Mouse (Mus musculus) left cerebral cortex, adult 2 months (tissue): ENCODE measurements around the gene Sptssb. TPM values are rescaled to one million over a fixed set of nuclear protein-coding genes. Genes with fewer than 3 reads are reported as not detected.

Experiments
- DNase-seq, 2 experiments: peaks; one replicate each; pipeline ENCODE4 v3.0.0; 2021 to 2022; ENCODE audit warnings: low spot score in 2 of 2, mixed read lengths in 1 of 2; ENCODE audit errors: extremely low spot score in 1 of 2
- H3K27ac ChIP-seq: fragments of 200-600 bp; 2 replicates; pipeline ENCODE4 v1.8.1; 2022
- H3K4me3 ChIP-seq: fragments of 200-600 bp; 2 replicates; pipeline ENCODE4 v1.8.1; 2022
- CTCF ChIP-seq: fragments of 200-600 bp; IDR thresholded peaks from 2 replicates; pipeline ENCODE4 v1.8.1; 2022; ENCODE audit warnings: antibody characterized with exemption, mild to moderate bottlenecking, moderate library complexity
- intact Hi-C: fragments of 180-260 bp; cut with DNase I; formaldehyde crosslinking; loops from one replicate; pipeline ENCODE4 v1.15.1; 2025
- long read RNA-seq, 2 experiments: library from polyadenylated mRNA; stranded (forward); transcript quantifications; one replicate each; pipeline ENCODE4 v2.0.0; 2021; ENCODE audit warnings: borderline mapping rate in 2 of 2
- total RNA-seq, 2 experiments: library from RNA; stranded (reverse); gene quantifications; 2 replicates each; pipeline ENCODE4 v1.2.3; 2021

Sptssb gene
- total RNA-seq: 1 to 10 TPM; 5.3 to 5.8 TPM
- long read RNA-seq, experiment 1, partial matches to known transcripts: 0 of 2 reads
- long read RNA-seq, experiment 1, other reads (novel, unspliced or antisense): 0 of 2 reads
- long read RNA-seq, experiment 2, partial matches to known transcripts: 0 of 5 reads
- long read RNA-seq, experiment 2, other reads (novel, unspliced or antisense): 1 of 5 reads

- TF ChIP-seq CTCF: peak; percentile 1; the same call in 1 of the 2 replicates
- Histone ChIP-seq H3K4me3 (peak within 1 kb of the TSS; percentile 58), H3K27ac (peak within 1 kb of the TSS; percentile 78)
- intact Hi-C loops: no loop called here
- peak; percentile 35 to 38 for DNase-seq
Measured at GRCm38 (mm10) chr3:69859858-69860588, at the start of gene Sptssb. Gene Sptssb (minus strand): TSS chr3:69859940.

- Histone ChIP-seq H3K4me3 (no peak overlapping the region), H3K27ac (no peak overlapping the region)
- intact Hi-C loops: loop anchor here (2.0 kb wide), 1 partner anchor 151 kb away; no protein-coding TSS in a partner anchor
- DNase-seq: no peak
- peak; percentile 76 for TF ChIP-seq CTCF
Measured at GRCm38 (mm10) chr3:69908074-69908473, 48.3 kb upstream of the Sptssb start.

DNA sequence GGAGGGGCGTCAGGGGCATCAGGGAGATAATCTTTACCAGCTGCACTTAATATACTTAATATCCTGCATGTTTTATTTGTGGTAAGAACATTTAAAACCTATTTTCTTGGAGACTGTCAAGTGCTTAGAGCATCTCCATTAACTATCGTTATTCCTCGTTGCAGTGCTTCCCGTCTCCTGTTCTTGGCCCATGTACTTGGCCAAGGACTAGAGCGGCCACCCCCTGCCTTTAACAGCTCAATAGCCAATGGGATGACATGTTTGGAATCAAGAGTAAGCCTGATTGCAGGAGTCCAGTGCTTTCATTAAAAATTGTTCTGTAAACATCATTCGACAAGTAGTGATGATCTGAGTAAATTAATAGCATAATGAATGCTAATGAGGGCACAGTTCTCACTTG, 47.8 kb upstream of the Sptssb start:
- TF ChIP-seq CTCF: no peak
- intact Hi-C loops: no loop called here
- no peak for DNase-seq
- H3K4me3 ChIP-seq: no peak overlapping the region
- no peak overlapping the region for H3K27ac ChIP-seq

- H3K4me3 ChIP-seq: no peak overlapping the region
- no peak for TF ChIP-seq CTCF
- intact Hi-C loops: loop anchor here (5.0 kb wide), 1 partner anchor 666 kb away; no protein-coding TSS in a partner anchor
- H3K27ac ChIP-seq: no peak overlapping the region
- DNase-seq: no peak
Measured at GRCm38 (mm10) chr3:69902787-69903477, 43.2 kb upstream of the Sptssb start.

- Histone ChIP-seq H3K4me3 (no peak overlapping the region), H3K27ac (no peak overlapping the region)
- intact Hi-C loops: loop anchor here (5.0 kb wide), 1 partner anchor 665 kb away; no protein-coding TSS in a partner anchor
- TF ChIP-seq CTCF: no peak; the same call in 1 of the 2 replicates
- no peak for DNase-seq
Measured at GRCm38 (mm10) chr3:69902382-69902781, 42.6 kb upstream of the Sptssb start.

DNA sequence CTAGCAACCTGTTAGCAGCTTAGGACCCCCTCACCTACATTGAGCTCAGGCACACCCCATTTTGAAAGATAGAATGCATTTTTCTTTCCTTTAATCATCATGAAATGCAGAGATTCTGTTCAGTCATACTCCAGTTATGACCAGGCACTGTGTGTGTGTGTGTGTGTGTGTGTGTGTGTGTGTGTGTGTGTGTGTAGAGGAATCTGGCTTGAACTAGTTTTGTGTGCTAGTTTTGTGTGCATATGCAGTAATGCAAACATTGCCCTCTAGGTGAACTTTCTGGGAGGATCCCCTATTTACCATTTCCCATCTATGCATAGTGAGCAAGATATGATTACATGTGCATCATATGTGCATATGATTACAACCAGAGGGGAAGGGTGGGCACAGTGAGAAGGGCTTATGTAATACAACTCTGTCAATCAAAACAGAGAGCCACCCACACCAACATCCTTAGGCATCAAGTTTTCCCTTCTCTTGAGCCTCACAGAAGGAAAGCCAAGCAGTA, 42.2 kb upstream of the Sptssb start:
- DNase-seq: no peak
- intact Hi-C loops: loop anchor here (5.0 kb wide), 1 partner anchor 665 kb away; no protein-coding TSS in a partner anchor

GRCm38 (mm10) chr3:69900335-69900734, 40.6 kb upstream of the Sptssb start:
- intact Hi-C loops: loop anchor here (5.0 kb wide), 1 partner anchor 663 kb away; no protein-coding TSS in a partner anchor
- no peak for TF ChIP-seq CTCF
- H3K4me3 ChIP-seq: no peak overlapping the region
- no peak for DNase-seq
- no peak overlapping the region for H3K27ac ChIP-seq

More for the DNA sequence above, 42.2 kb upstream of the Sptssb start:
- no peak overlapping the region for H3K4me3 ChIP-seq
- H3K27ac ChIP-seq: no peak overlapping the region
- no peak; the same call in 1 of the 2 replicates for TF ChIP-seq CTCF

DNA sequence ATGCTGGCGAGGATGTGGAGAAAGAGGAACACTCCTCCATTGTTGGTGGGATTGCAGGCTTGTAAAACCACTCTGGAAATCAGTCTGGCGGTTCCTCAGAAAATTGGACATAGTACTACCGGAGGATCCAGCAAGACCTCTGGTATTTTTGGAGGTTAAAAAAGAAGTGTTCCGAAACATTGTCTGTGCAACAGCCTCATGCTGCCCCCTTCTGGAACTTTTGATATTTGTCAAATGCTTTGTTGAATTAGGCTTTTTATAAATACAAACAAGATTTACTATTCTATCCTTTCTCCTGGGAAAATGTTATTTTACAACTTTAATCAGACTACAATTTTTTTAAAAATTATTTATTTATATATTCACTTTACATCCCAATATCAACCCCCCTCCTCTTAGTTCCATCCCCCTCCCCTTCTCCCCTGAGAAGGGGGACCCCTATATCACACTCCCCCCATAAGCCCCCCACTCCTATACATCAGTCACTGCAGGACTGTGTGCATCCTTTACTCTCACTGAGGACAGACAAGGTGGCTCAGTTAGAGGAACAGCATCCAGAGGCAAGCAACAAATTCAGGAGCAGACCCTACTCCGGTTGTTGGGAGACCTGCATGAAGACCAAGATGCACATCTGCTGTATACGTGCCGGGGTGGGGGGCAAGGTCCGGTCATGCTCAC, 38.3 kb upstream of the Sptssb start:
- H3K27ac ChIP-seq: no peak overlapping the region
- TF ChIP-seq CTCF: peak; percentile 71
- peak in 1 of 2 experiments; percentile 29 for DNase-seq
- H3K4me3 ChIP-seq: no peak overlapping the region
- intact Hi-C loops: loop anchor here (1.0 kb wide), 1 partner anchor 142 kb away; no protein-coding TSS in a partner anchor

DNA sequence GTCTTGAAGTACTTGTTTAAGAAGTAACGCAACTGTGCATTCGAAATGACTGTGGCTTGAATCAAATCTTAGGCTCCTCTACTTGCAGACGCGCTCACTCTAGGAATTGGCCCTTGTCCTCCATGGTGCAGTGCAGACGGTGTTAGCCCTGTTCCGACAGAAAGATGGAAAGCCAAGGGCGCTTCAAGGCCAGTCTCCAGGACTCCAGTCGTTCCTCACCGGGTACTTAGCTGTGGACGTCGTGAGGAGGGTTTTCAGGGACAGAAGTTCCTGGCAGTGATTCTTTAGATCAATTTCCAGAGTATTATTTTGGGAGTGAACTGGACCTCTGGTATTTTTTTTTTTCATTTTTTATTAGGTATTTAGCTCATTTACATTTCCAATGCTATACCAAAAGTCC, 35.8 kb upstream of the Sptssb start:
- Histone ChIP-seq H3K27ac (no peak overlapping the region), H3K4me3 (no peak overlapping the region)
- intact Hi-C loops: no loop called here
- DNase-seq: no peak
- no peak for TF ChIP-seq CTCF

GRCm38 (mm10) chr3:69892187-69893094, 32.7 kb upstream of the Sptssb start:
- no peak for DNase-seq
- H3K27ac ChIP-seq: no peak overlapping the region
- no peak for TF ChIP-seq CTCF
- H3K4me3 ChIP-seq: no peak overlapping the region
- intact Hi-C loops: no loop called here
